Mouse (Mus musculus) T-helper 17 cell (primary cell): ENCODE measurements around the gene Sebox.

Experiments
- in situ Hi-C, 2 experiments: fragments of 300-600 bp; cut with MboI, MseI; formaldehyde crosslinking; loops; 1 replicate in 1 of 2; 2 replicates in 1 of 2; pipeline ENCODE4 v1.15.1; 2025; ENCODE audit warnings: high pct_unique_total_duplicates in 2 of 2

Sebox gene

DNA sequence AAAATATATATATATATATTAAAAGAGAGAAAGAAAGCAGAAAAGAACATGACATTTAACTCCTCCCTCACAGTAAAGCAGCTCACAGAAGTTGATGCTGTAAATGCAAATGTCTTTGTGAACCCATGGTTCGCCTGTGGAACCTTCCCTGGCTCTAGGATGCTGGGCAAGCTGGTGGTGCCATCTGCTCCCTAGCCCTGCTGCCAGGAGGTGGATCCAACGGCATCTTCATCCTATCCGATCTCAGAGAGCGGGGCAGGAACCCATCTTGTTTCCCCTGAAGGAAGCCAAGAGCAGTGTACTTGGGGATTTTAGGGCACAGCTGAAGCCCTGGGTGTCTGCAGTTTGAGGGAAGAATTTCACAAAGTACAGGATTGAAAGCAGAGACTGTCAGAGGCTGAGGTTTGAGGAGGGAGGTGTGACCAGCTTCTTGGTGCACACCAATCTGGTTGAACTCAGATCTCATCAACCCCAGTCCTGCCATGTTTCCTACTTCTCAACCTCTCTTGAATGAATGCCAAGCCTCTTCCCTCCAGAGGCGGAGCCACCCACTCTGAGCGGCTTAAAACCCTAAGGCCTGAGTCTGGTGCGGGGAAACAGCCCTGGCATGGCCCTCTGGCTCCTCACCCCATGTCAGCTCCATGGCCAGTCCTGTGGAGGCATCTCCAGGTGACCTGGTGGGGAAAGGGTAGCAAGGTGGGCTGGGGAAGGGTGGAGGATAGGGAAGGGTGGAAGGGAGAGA lies at the start of gene Sebox:
TSS of gene Sebox (plus strand) at position 539 of the 742 bp plus-strand sequence.
- in situ Hi-C loops: no loop called here

- in situ Hi-C loops: no loop called here
Observed at GRCm38 (mm10) chr11:78453675-78454074, 49.6 kb upstream of the Sebox start.

DNA sequence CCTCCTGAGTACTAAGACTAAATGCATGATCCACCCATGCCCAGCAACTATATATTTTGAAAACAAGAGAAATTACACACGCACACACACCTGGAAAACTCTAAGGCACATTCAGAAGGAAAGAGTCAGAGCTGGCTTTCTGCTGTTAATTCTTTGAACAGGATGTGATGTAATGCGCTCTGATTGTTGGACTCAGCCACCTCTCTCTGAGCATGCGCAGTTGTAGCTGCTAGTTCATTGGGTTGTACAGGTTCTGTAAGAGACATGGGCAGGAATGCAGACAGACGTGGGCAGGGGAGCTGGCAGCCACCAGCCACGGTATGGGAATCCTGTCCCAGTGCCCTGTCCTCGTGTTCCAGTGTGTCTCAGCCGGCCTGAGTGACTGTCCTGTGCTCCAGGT lies 49.0 kb upstream of the Sebox start:
- in situ Hi-C loops: no loop called here

DNA sequence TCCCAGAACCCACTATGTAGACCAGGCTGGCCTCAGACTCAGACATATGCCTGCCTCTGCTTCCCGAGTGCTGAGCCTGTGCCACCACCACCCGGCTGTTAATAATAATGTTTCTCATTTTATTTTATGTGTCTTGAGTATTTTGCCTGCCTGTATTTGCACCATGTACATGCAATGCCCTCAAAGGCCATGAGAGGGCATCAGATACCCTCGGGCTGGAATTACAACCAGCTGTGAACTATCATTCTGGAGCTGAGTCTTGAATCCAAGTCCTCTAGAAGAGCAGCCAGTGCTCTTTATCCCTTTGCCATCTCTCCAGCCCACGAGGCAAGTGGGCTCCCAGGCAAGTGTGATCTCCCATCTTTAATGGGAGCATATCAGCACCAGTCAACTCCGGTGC lies 47.9 kb upstream of the Sebox start:
- in situ Hi-C loops: no loop called here

GRCm38 (mm10) chr11:78458740-78459139 lies 44.5 kb upstream of the Sebox start:
- in situ Hi-C loops: no loop called here

DNA sequence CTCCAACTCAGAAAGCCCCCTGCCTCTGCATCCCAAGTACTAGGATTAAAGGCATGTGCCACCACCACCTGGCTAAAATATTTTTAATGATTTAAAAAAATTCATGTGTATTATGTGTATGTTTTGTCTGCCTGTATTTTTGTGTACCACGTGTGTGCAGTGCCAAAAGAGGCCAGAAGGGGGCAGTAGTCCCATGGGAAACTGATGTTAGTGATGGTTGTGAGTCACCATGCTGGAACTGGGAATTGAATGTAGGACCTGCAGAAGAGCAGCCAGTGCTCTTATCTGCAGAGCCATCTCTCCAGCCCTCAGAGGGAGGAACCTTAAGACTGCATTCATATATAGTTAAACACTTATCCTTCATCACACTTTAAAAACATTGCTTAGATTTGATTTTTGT lies 41.4 kb upstream of the Sebox start:
- in situ Hi-C loops: no loop called here

- in situ Hi-C loops: no loop called here
Observed at GRCm38 (mm10) chr11:78462669-78463068, 40.6 kb upstream of the Sebox start.

DNA sequence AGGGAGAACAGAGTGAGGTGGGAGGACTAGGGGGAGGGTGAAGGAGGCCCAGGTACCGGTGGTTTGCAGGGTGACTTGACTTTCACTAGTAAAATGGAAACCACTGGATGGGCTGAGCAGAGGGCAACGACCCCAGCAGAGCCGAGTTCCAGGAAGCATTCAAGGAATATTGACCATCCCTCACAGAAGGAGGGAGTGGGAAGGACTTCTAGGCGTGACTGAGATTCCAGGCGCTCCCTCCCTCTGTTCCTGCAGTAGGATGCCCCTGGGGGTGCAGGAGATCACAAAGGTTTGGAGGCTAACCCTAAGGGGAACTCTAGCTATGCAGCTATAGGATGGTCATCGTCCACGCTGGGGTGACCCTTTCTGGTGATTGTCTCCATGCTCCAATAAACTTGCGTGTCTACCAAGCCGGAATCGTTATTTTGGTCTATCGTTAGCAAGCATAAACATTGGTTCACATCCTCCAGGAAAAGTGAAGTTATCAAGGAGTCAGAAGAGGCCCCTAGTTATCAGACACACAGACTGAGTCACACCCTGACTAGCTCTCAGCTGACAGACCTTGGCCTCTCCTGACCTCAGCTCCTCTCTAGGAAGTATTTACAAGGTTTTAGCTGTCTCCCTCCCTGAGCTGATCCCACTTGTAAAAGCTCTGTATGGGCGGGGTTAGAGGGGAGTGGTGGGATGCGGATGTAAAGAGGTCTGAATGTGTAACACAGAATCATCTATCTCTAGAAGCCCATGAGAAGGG lies 39.8 kb upstream of the Sebox start:
- in situ Hi-C loops: no loop called here

DNA sequence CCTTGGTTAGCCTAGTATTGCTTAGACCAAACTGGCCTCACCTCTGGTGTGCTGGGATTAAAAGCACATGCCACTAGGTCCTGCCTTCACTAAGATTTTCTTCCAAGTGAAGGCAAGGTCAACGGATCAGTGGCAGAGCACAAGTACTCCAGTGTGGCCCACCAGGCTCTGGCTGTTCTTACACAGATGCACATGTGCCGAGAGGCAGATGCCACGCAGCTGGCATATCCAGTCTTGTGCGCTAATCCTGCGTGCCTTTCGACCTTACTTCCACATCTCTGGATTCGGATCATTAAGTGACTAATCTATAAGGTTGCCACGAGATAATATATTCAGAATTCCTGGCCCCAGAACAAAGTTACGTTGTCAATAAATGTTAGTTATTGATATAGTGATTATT lies 38.1 kb upstream of the Sebox start:
- in situ Hi-C loops: no loop called here

DNA sequence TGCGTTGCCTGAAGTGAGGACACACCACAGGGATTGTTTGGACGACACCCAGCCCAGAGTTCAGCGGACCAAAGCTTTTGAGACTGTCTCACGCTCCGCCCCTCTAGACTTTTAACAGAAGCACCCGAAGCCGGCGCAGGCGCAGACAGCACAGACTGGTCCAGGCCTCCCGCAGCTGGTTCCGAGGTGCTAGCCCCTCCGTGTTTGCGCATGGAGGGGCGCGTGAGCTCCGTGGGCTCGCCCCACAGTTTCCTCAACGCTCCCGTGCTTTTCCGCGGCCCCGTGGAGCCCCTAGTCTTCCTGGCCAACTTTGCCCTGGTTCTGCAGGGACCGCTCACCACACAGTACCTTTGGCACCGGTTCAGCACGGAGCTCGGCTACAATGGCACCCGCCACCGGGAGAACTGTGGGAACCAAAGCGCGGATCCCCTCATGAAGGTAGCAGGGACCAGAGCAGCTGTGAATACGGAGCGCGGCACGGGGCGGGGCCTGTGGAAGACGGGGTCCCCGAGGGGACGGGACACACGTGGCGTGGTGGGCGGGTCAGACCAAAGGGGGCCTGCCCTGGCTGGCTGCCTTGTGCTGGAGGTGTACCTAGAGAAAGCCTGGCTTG lies 37.6 kb upstream of the Sebox start, which contains the start of gene Slc46a1:
TSS of gene Slc46a1 (plus strand) at position 130 of the 613 bp plus-strand sequence.
- in situ Hi-C loops: no loop called here

- in situ Hi-C loops: no loop called here
Observed at GRCm38 (mm10) chr11:78466242-78466912, 36.9 kb upstream of the Sebox start.

DNA sequence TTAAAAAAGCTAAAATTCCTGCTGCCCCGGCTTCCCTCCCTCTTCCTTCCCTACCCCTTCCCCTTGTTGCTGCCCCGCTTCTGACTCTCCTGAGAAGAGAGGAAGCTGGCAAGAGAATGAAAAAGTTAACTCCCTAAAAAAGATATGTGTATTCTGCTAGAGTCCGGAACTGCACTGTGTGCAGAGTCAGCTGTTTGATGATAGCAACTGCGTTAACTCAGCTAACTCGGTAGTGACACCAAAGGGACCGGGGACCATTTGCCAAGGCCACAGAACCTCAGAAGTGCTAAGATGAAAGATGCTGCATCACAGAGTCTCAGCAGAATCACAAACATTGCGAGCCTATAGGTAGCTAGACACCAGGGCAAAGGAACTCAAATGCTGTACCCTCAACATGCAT lies 35.7 kb upstream of the Sebox start:
- in situ Hi-C loops: no loop called here

- in situ Hi-C loops: no loop called here
Observed at GRCm38 (mm10) chr11:78467932-78468331, 35.3 kb upstream of the Sebox start.

DNA sequence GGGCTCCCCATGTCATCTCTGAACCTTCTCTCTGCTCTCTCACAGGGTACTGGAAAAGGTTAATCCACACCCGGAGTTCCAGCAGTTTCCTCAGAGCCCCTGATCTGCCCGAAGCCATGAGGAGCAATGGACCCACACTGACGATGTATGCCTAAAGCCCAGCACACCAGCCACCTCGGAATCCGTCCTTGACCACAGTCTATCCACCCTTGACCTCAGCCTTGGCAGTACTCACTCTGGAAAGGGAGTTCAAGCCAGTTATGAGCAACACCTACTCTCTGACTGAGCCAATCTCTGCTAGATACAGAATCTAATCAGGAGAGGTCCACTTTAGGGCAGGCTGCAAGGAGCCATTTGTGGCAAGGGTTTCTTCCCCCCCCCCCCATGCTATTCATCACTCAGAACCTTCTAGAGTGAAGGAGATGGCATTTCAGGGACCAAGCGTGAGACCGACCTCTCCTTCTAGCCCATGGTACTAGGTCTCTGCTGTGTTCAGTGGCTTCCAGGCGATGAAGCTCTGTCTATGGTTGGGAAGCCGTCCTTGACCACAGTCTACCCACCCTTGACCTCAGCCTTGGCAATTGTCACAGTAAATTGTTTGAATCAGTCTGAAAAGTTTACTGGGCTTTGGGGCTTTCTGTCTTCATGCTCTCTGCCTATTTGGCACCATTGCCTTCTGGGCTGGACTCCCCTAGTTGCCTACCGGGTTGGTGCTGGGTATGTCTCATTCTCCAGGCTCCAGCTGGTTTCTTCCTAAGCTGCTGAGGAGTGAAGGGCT lies 31.7 kb upstream of the Sebox start:
- in situ Hi-C loops: no loop called here

- in situ Hi-C loops: no loop called here
Observed at GRCm38 (mm10) chr11:78475289-78475688, 28.0 kb upstream of the Sebox start.

DNA sequence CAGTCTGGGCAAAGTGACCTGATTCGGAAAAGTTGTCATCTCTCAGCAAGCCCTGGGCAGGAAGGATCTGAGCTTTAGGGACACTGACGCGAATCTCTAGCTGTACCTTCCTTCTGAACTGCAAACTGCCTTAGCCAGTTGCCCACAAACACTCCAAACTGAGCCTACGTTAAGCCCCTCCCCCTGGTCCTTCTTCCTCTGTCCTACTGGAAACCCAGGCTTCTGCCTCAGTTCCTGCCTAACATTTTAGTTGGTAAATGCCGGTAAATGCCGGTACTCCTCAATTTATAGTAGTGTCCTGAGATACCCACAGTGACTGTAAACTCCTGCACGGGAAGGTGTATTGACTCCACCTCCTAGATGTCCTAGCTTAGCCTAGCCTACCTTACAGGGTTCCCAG lies 19.6 kb upstream of the Sebox start:
- in situ Hi-C loops: no loop called here

DNA sequence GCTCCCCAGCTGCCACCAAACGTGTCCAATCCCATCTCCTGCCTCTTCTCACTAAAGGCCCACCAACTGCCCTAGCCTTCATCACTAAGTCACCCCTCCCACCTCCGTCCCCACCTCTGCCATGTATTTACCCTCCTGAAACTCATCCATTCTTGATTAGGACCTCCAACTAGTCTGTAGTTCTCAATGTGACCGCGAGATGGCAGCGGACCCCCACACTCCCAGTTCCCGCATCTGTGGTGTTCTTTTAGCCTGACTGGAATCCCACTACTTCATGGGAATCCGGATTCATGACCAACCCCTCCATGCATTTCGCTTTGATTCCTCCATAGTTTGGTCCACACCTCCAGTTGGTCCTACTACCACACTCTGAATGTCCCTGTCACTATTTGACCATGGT lies 15.1 kb upstream of the Sebox start:
- in situ Hi-C loops: no loop called here

DNA sequence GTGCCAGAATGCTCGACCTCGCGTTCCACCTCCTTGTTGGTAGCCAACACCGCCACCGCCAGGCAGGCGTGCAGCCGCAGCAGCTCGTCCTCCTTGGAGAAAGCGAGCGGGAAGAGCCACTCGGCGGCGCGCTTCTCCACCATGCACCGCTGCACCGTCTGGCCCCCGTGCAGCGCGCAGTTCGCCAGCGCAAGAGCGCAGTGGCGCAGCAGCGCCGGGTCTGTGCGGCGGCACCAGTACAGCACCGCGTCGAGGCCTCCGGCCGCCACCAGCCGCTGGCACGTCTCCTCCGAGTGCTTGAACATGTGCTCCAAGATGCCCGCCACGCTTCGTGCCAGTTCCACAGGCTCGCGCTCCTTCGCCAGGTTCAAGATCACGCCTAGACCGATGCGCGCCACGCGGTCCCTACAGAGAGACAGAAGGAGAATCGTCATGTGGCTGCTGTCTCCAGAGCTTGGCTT lies 12.4 kb upstream of the Sebox start:
- in situ Hi-C loops: loop anchor here in 1 of 2 experiments (10.0 kb wide), 1 partner anchor 1034 kb away; the partner anchor contains the start of gene Evi2b

GRCm38 (mm10) chr11:78495904-78496303 lies 7.3 kb upstream of the Sebox start:
- in situ Hi-C loops: loop anchor here in 1 of 2 experiments (10.0 kb wide), 1 partner anchor 1029 kb away; the partner anchor contains the start of gene Evi2b

- in situ Hi-C loops: loop anchor here in 1 of 2 experiments (10.0 kb wide), 1 partner anchor 1028 kb away; the partner anchor contains the start of gene Evi2b
Observed at GRCm38 (mm10) chr11:78497071-78497541, 6.1 kb upstream of the Sebox start.
